Mouse (Mus musculus) cerebellum, adult 2 months (tissue): ENCODE results near the gene Avil.

Experiments
- CTCF ChIP-seq: fragments of 200-500 bp; IDR thresholded peaks from 2 replicates; pipeline ENCODE4 v1.5.1; 2011; ENCODE audit warnings: low read depth, mild to moderate bottlenecking, control low read depth, low read length, moderate library complexity, borderline replicate concordance; ENCODE audit not compliant: insufficient read depth
- POLR2A ChIP-seq: fragments of 200-500 bp; IDR thresholded peaks from 2 replicates; pipeline ENCODE4 v1.6.1; 2011; ENCODE audit warnings: low read length, control low read depth, borderline replicate concordance; ENCODE audit not compliant: insufficient read depth

- no peak for TF ChIP-seq CTCF
- TF ChIP-seq POLR2A = no peak
Measured at GRCm38 (mm10) chr10:127062503-127062902, 62.0 kb downstream of the Avil start.
